Mouse (Mus musculus): ENCODE data around the gene Hpse2. TPM values are rescaled to one million over a fixed set of nuclear protein-coding genes. Genes with fewer than 3 reads are reported as not detected.

Gene Hpse2
- polyA plus RNA-seq, 1 experiment from 2014 or later, result 0.12 TPM

GRCm38 (mm10) chr19:43231711-43232110 lies 156.4 kb downstream of the Hpse2 start:
- H3K9me3 ChIP-seq (ENCODE audit: control insufficient read depth, low read length), result no peaks in the 10 kb centered on the region
- H3K27me3 ChIP-seq (ENCODE audit: control insufficient read depth, insufficient read depth, low read length), result no peaks in the 10 kb centered on the region
- H3K27ac ChIP-seq (ENCODE audit: low read depth, low read length), result no peak overlapping the region
- no peak overlapping the region for H3K4me3 ChIP-seq (ENCODE audit: low read depth, low read length)
- 62% methylated on average over 3 of the region's 3 CpGs for WGBS
- ATAC-seq (ENCODE audit: low read depth), result no peak
- no peak overlapping the region for H3K9ac ChIP-seq (replicated peaks; ENCODE audit: low read depth, low read length)
- no peak overlapping the region for H3K4me2 ChIP-seq (ENCODE audit: low read depth, low read length)
- no peaks in the 10 kb centered on the region for H3K36me3 ChIP-seq (ENCODE audit: control insufficient read depth, insufficient read depth, low read length)
- H3K4me1 ChIP-seq (ENCODE audit: control insufficient read depth, insufficient read depth, low read length), result no peaks in the 10 kb centered on the region

GRCm38 (mm10) chr19:43193562-43193961 lies 194.6 kb downstream of the Hpse2 start:
- Histone ChIP-seq H3K27me3 (ENCODE audit: control insufficient read depth, insufficient read depth, low read length) (no peaks in the 10 kb centered on the region), H3K9ac (replicated peaks; ENCODE audit: low read depth, low read length) (no peak overlapping the region), H3K4me3 (ENCODE audit: low read depth, low read length) (no peak overlapping the region), H3K27ac (ENCODE audit: low read depth, low read length) (no peak overlapping the region), H3K36me3 (ENCODE audit: control insufficient read depth, insufficient read depth, low read length) (no peaks in the 10 kb centered on the region), H3K4me2 (ENCODE audit: low read depth, low read length) (no peak overlapping the region), H3K9me3 (ENCODE audit: control insufficient read depth, low read length) (no peaks in the 10 kb centered on the region), H3K4me1 (ENCODE audit: control insufficient read depth, insufficient read depth, low read length) (no peaks in the 10 kb centered on the region)
- 74% methylated on average over 3 of the region's 3 CpGs for WGBS
- ATAC-seq (ENCODE audit: low read depth), result no peak

GRCm38 (mm10) chr19:43175437-43175965 lies 212.7 kb downstream of the Hpse2 start:
- Histone ChIP-seq H3K36me3 (ENCODE audit: control insufficient read depth, insufficient read depth, low read length) (no peaks in the 10 kb centered on the region), H3K4me3 (ENCODE audit: low read depth, low read length) (no peak overlapping the region), H3K4me2 (ENCODE audit: low read depth, low read length) (no peak overlapping the region), H3K27ac (ENCODE audit: low read depth, low read length) (no peak overlapping the region), H3K4me1 (ENCODE audit: control insufficient read depth, insufficient read depth, low read length) (no peaks in the 10 kb centered on the region), H3K27me3 (ENCODE audit: control insufficient read depth, insufficient read depth, low read length) (no peaks in the 10 kb centered on the region), H3K9ac (replicated peaks; ENCODE audit: low read depth, low read length) (no peak overlapping the region), H3K9me3 (ENCODE audit: control insufficient read depth, low read length) (no peaks in the 10 kb centered on the region)
- ATAC-seq (ENCODE audit: low read depth), result no peak
- WGBS, result 83% methylated on average over 3 of the region's 3 CpGs

GRCm38 (mm10) chr19:43174812-43175211 lies 213.3 kb downstream of the Hpse2 start:
- Histone ChIP-seq H3K4me2 (ENCODE audit: low read depth, low read length) (no peak overlapping the region), H3K9me3 (ENCODE audit: control insufficient read depth, low read length) (no peaks in the 10 kb centered on the region)

GRCm38 (mm10) chr19:43156085-43156484 lies 232.1 kb downstream of the Hpse2 start:
- H3K27me3 ChIP-seq (ENCODE audit: control insufficient read depth, insufficient read depth, low read length), result no peaks in the 10 kb centered on the region
- H3K4me3 ChIP-seq (ENCODE audit: low read depth, low read length), result no peak overlapping the region
- H3K9ac ChIP-seq (replicated peaks; ENCODE audit: low read depth, low read length), result no peak overlapping the region
- WGBS, result 41% methylated on average over 8 of the region's 8 CpGs
- ATAC-seq (ENCODE audit: low read depth), result no peak
- no peaks in the 10 kb centered on the region for H3K36me3 ChIP-seq (ENCODE audit: control insufficient read depth, insufficient read depth, low read length)
- H3K4me1 ChIP-seq (ENCODE audit: control insufficient read depth, insufficient read depth, low read length), result no peaks in the 10 kb centered on the region
- H3K4me2 ChIP-seq (ENCODE audit: low read depth, low read length), result no peak overlapping the region; the same call in 1 of the 2 replicates
- no peak overlapping the region for H3K27ac ChIP-seq (ENCODE audit: low read depth, low read length)
- H3K9me3 ChIP-seq (ENCODE audit: control insufficient read depth, low read length), result no peaks in the 10 kb centered on the region

More at GRCm38 (mm10) chr19:43174812-43175211, 213.3 kb downstream of the Hpse2 start:
- WGBS, result 86% methylated on average over 2 of the region's 2 CpGs
- H3K27ac ChIP-seq (ENCODE audit: low read depth, low read length), result no peak overlapping the region
- no peak overlapping the region for H3K4me3 ChIP-seq (ENCODE audit: low read depth, low read length)
- no peaks in the 10 kb centered on the region for H3K4me1 ChIP-seq (ENCODE audit: control insufficient read depth, insufficient read depth, low read length)
- no peak overlapping the region for H3K9ac ChIP-seq (replicated peaks; ENCODE audit: low read depth, low read length)
- no peaks in the 10 kb centered on the region for H3K27me3 ChIP-seq (ENCODE audit: control insufficient read depth, insufficient read depth, low read length)
- no peak for ATAC-seq (ENCODE audit: low read depth)
- H3K36me3 ChIP-seq (ENCODE audit: control insufficient read depth, insufficient read depth, low read length), result no peaks in the 10 kb centered on the region

- Histone ChIP-seq H3K27me3 (ENCODE audit: control insufficient read depth, insufficient read depth, low read length) (no peaks in the 10 kb centered on the region), H3K4me2 (ENCODE audit: low read depth, low read length) (no peak overlapping the region), H3K4me1 (ENCODE audit: control insufficient read depth, insufficient read depth, low read length) (no peaks in the 10 kb centered on the region), H3K9me3 (ENCODE audit: control insufficient read depth, low read length) (no peaks in the 10 kb centered on the region), H3K4me3 (ENCODE audit: low read depth, low read length) (no peak overlapping the region), H3K27ac (ENCODE audit: low read depth, low read length) (no peak overlapping the region), H3K36me3 (ENCODE audit: control insufficient read depth, insufficient read depth, low read length) (no peaks in the 10 kb centered on the region), H3K9ac (replicated peaks; ENCODE audit: low read depth, low read length) (no peak overlapping the region)
- no peak for ATAC-seq (ENCODE audit: low read depth)
- 87% methylated on average over 5 of the region's 5 CpGs for WGBS
Observed at GRCm38 (mm10) chr19:43155582-43155981, 232.6 kb downstream of the Hpse2 start.

GRCm38 (mm10) chr19:43147901-43148300 lies 240.3 kb downstream of the Hpse2 start:
- H3K27me3 ChIP-seq (ENCODE audit: control insufficient read depth, insufficient read depth, low read length), result no peaks in the 10 kb centered on the region
- H3K4me1 ChIP-seq (ENCODE audit: control insufficient read depth, insufficient read depth, low read length), result no peaks in the 10 kb centered on the region
- no peaks in the 10 kb centered on the region for H3K9me3 ChIP-seq (ENCODE audit: control insufficient read depth, low read length)
- ATAC-seq (ENCODE audit: low read depth), result no peak
- 72% methylated on average over 6 of the region's 6 CpGs for WGBS
- H3K9ac ChIP-seq (replicated peaks; ENCODE audit: low read depth, low read length), result no peak overlapping the region
- no peak overlapping the region for H3K4me2 ChIP-seq (ENCODE audit: low read depth, low read length)
- H3K4me3 ChIP-seq (ENCODE audit: low read depth, low read length), result no peak overlapping the region
- no peaks in the 10 kb centered on the region for H3K36me3 ChIP-seq (ENCODE audit: control insufficient read depth, insufficient read depth, low read length)
- no peak overlapping the region for H3K27ac ChIP-seq (ENCODE audit: low read depth, low read length)

GRCm38 (mm10) chr19:43146820-43147219 lies 241.3 kb downstream of the Hpse2 start:
- Histone ChIP-seq H3K9ac (replicated peaks; ENCODE audit: low read depth, low read length) (no peak overlapping the region), H3K27me3 (ENCODE audit: control insufficient read depth, insufficient read depth, low read length) (no peaks in the 10 kb centered on the region), H3K4me2 (ENCODE audit: low read depth, low read length) (no peak overlapping the region), H3K4me3 (ENCODE audit: low read depth, low read length) (no peak overlapping the region), H3K9me3 (ENCODE audit: control insufficient read depth, low read length) (no peaks in the 10 kb centered on the region), H3K4me1 (ENCODE audit: control insufficient read depth, insufficient read depth, low read length) (no peaks in the 10 kb centered on the region), H3K27ac (ENCODE audit: low read depth, low read length) (no peak overlapping the region), H3K36me3 (ENCODE audit: control insufficient read depth, insufficient read depth, low read length) (no peaks in the 10 kb centered on the region)
- ATAC-seq (ENCODE audit: low read depth), result no peak
- WGBS, result 77% methylated on average over 7 of the region's 7 CpGs

GRCm38 (mm10) chr19:43141646-43142045 lies 246.5 kb downstream of the Hpse2 start:
- 86% methylated on average over 3 of the region's 3 CpGs for WGBS
- ATAC-seq (ENCODE audit: low read depth), result no peak
- Histone ChIP-seq H3K9me3 (ENCODE audit: control insufficient read depth, low read length) (no peaks in the 10 kb centered on the region), H3K4me3 (ENCODE audit: low read depth, low read length) (no peak overlapping the region), H3K27ac (ENCODE audit: low read depth, low read length) (no peak overlapping the region), H3K4me1 (ENCODE audit: control insufficient read depth, insufficient read depth, low read length) (no peaks in the 10 kb centered on the region), H3K9ac (replicated peaks; ENCODE audit: low read depth, low read length) (no peak overlapping the region), H3K4me2 (ENCODE audit: low read depth, low read length) (no peak overlapping the region), H3K36me3 (ENCODE audit: control insufficient read depth, insufficient read depth, low read length) (no peaks in the 10 kb centered on the region), H3K27me3 (ENCODE audit: control insufficient read depth, insufficient read depth, low read length) (no peaks in the 10 kb centered on the region)

Measured in neural tube, embryonic 14.5 days (tissue).